Mouse (Mus musculus): Measurements from ENCODE around the gene Ascl3. TPM values are rescaled to one million over a fixed set of nuclear protein-coding genes. Genes with fewer than 3 reads are reported as not detected.

The Ascl3 gene
- polyA plus RNA-seq, 1 experiment from 2014 or later, result not detected

GRCm38 (mm10) chr7:109686585-109687128 lies 44.9 kb downstream of the Ascl3 start:
- no peak for ATAC-seq (ENCODE audit: low FRiP score)
- WGBS, result 67% methylated on average over 9 of the region's 9 CpGs
- Histone ChIP-seq H3K27me3 (ENCODE audit: control insufficient read depth, insufficient read depth, low read length) (no peaks in the 10 kb centered on the region), H3K9ac (ENCODE audit: low read depth, low read length) (no peak overlapping the region), H3K4me3 (ENCODE audit: low read depth, low read length) (no peak overlapping the region), H3K4me1 (replicated peaks; ENCODE audit: control insufficient read depth, insufficient read depth, low read length) (no peaks in the 10 kb centered on the region), H3K36me3 (ENCODE audit: control insufficient read depth, insufficient read depth, low read length) (no peaks in the 10 kb centered on the region), H3K9me3 (ENCODE audit: control insufficient read depth, low read length) (no peaks in the 10 kb centered on the region), H3K4me2 (replicated peaks; ENCODE audit: low read depth, low read length) (no peak overlapping the region), H3K27ac (ENCODE audit: low read depth, low read length) (no peak overlapping the region)
- DNase-seq (ENCODE audit: low spot score), result no peak

- ATAC-seq (ENCODE audit: low FRiP score) (no peak), DNase-seq (ENCODE audit: low spot score) (no peak)
- H3K36me3 ChIP-seq (ENCODE audit: control insufficient read depth, insufficient read depth, low read length), result no peaks in the 10 kb centered on the region
- H3K9ac ChIP-seq (ENCODE audit: low read depth, low read length), result no peak overlapping the region
- H3K27me3 ChIP-seq (ENCODE audit: control insufficient read depth, insufficient read depth, low read length), result no peaks in the 10 kb centered on the region
- H3K9me3 ChIP-seq (ENCODE audit: control insufficient read depth, low read length), result no peaks in the 10 kb centered on the region
- no peak overlapping the region for H3K27ac ChIP-seq (ENCODE audit: low read depth, low read length)
- no peaks in the 10 kb centered on the region for H3K4me1 ChIP-seq (replicated peaks; ENCODE audit: control insufficient read depth, insufficient read depth, low read length)
- 100% methylated on average over 1 of the region's 1 CpGs for WGBS
- H3K4me3 ChIP-seq (ENCODE audit: low read depth, low read length), result no peak overlapping the region
- no peak overlapping the region for H3K4me2 ChIP-seq (replicated peaks; ENCODE audit: low read depth, low read length)
Measured at GRCm38 (mm10) chr7:109680879-109681278, 50.6 kb downstream of the Ascl3 start.

- Histone ChIP-seq H3K27me3 (ENCODE audit: control insufficient read depth, insufficient read depth, low read length) (no peaks in the 10 kb centered on the region), H3K36me3 (ENCODE audit: control insufficient read depth, insufficient read depth, low read length) (no peaks in the 10 kb centered on the region), H3K4me1 (replicated peaks; ENCODE audit: control insufficient read depth, insufficient read depth, low read length) (no peaks in the 10 kb centered on the region), H3K9ac (ENCODE audit: low read depth, low read length) (no peak overlapping the region), H3K27ac (ENCODE audit: low read depth, low read length) (no peak overlapping the region), H3K4me3 (ENCODE audit: low read depth, low read length) (no peak overlapping the region), H3K9me3 (ENCODE audit: control insufficient read depth, low read length) (no peaks in the 10 kb centered on the region), H3K4me2 (replicated peaks; ENCODE audit: low read depth, low read length) (no peak overlapping the region)
- 88% methylated on average over 2 of the region's 2 CpGs for WGBS
- no peak for ATAC-seq (ENCODE audit: low FRiP score)
- no peak for DNase-seq (ENCODE audit: low spot score)
Measured at GRCm38 (mm10) chr7:109680284-109680683, 51.2 kb downstream of the Ascl3 start.

Other genes starting within 250 kb of the Ascl3 start
- 0.08 and 0.14 TPM in 2 replicates for gene Trim66, start 223.6 kb downstream of the Ascl3 start, polyA plus RNA-seq (2014; fragmentation: Nextera tagmentation; extraction: Ambion mirVana)
- gene Rpl27a, start 212.6 kb downstream of the Ascl3 start, polyA plus RNA-seq (2014; fragmentation: Nextera tagmentation; extraction: Ambion mirVana), result 110 and 124 TPM in 2 replicates
- gene St5, start 28.1 kb downstream of the Ascl3 start, polyA plus RNA-seq (2014; fragmentation: Nextera tagmentation; extraction: Ambion mirVana), result 32.5 and 39.7 TPM in 2 replicates
- 19.0 and 22.2 TPM in 2 replicates for gene Akip1, start 28.0 kb downstream of the Ascl3 start, polyA plus RNA-seq (2014; fragmentation: Nextera tagmentation; extraction: Ambion mirVana)
- gene BC051019, start 7.9 kb downstream of the Ascl3 start, polyA plus RNA-seq (2014; fragmentation: Nextera tagmentation; extraction: Ambion mirVana), result 0.37 and 0.47 TPM in 2 replicates
- gene Tmem9b, start 21.1 kb upstream of the Ascl3 start, polyA plus RNA-seq (2014; fragmentation: Nextera tagmentation; extraction: Ambion mirVana), result 63.2 and 71.2 TPM in 2 replicates
- gene Nrip3, start 50.3 kb upstream of the Ascl3 start, polyA plus RNA-seq (2014; fragmentation: Nextera tagmentation; extraction: Ambion mirVana), result 0.85 and 0.88 TPM in 2 replicates
- 3.2 and 4.3 TPM in 2 replicates for gene Scube2, start 134.0 kb upstream of the Ascl3 start, polyA plus RNA-seq (2014; fragmentation: Nextera tagmentation; extraction: Ambion mirVana)
- gene Dennd5a, start 228.7 kb upstream of the Ascl3 start, polyA plus RNA-seq (2014; fragmentation: Nextera tagmentation; extraction: Ambion mirVana), result 52.5 and 57.3 TPM in 2 replicates